Mouse (Mus musculus) E14TG2a.4 (cell line): ENCODE measurements at regions not wholly inside any gene's neighbourhood (a gene's known extent, or its start where the extent isn't known, plus 50 kb on each side); places are given as distances from the start of the nearest gene placed in this dataset.

Source experiments
- CTCF ChIP-seq: conservative IDR thresholded peaks from 2 replicates; pipeline ENCODE4 v1.5.1; 2014; ENCODE audit warnings: low read length
- NANOG ChIP-seq: IDR thresholded peaks from 2 replicates; pipeline ENCODE4 v1.6.1; 2014; ENCODE audit warnings: borderline replicate concordance, low read length, mixed read lengths

- no peak for TF ChIP-seq CTCF
- no peak for TF ChIP-seq NANOG
These were observed 68.6 kb upstream of the Prr23a1 start for GRCm38 (mm10) chr9:98773651-98774185.
